Mouse (Mus musculus) liver, adult (tissue): Measurements from ENCODE around the gene Atg4d.
A peak's percentile ranks its signal among the peaks of the same experiment; 100 is the strongest.

Source experiments
- GATA4 ChIP-seq: IDR thresholded peaks from 2 replicates; pipeline ENCODE4 v1.6.1; 2014; ENCODE audit warnings: mild to moderate bottlenecking, low read length; ENCODE audit not compliant: insufficient replicate concordance

The Atg4d gene

DNA sequence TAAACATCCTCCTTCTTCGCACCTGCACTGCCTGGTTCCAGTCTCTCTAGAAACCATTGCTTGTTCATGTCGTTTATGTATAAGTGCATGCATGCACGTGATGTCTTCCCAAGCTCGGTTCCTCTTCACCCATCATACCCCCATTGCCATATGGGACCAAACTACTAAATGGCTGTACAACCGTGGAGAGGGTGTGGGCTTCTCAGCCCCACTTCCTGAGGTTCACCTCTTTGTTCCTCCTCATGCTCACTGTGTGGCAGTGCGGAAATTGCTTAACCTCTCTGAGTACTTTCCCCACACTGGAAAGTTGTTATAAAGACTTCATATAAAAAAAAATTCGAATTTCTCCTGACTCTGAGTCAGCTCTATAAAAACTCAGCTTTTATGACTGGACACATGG lies 51.6 kb downstream of the Atg4d start:
- no peak for TF ChIP-seq GATA4

DNA sequence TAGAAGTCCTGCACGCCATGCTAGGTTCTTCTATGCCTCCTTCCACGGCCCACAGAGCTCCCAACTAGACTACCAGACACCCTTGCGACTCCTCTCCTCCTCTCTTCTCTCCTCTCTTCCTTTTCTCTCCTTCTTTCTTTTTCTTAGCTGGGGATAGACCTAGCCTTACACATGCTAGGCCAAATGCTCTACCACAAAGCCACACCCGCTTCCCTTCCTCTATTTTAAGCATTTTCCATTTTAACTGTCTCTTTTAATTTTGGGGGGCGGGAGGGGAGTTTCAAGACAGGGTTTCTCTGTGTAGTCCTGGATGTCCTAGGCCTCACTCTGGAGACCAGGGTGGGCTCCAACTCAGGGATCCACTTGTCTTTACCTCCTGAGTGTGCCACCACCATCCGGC lies 53.7 kb downstream of the Atg4d start:
- no peak for TF ChIP-seq GATA4

DNA sequence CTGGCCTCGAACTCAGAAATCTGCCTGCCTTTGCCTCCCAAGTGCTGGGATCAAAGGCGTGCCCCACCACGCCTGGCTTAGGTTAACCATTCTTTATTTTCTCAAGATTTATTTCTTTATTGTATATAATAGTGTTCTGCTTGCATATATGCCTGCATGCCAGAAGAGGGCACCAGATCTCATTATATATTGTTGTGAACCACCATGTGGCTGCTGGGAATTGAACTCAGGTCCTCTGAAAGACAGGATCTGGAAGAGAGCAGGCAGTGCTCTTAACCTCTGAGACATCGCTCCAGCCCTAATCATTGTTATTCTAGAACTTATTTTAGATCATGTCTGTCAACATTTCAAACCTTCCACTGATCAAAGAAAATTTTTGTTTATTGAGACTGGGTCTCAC lies 54.4 kb downstream of the Atg4d start:
- TF ChIP-seq GATA4: no peak

DNA sequence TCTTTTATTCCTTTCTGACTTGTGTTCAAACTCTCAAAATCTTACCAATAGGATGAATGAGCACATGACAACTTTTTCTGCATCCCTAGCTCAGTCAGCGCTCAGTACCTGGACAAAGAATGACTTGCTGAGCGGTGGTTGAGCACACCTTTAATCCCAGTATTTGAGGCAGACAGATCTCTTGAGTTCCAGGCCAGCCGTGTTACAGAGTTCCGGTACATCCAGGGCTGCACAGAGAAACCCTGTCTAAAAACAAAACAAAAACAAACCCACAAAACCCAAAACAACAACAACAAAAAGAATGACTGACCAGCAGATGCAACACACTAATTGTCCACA lies 55.2 kb downstream of the Atg4d start:
- no peak for TF ChIP-seq GATA4

DNA sequence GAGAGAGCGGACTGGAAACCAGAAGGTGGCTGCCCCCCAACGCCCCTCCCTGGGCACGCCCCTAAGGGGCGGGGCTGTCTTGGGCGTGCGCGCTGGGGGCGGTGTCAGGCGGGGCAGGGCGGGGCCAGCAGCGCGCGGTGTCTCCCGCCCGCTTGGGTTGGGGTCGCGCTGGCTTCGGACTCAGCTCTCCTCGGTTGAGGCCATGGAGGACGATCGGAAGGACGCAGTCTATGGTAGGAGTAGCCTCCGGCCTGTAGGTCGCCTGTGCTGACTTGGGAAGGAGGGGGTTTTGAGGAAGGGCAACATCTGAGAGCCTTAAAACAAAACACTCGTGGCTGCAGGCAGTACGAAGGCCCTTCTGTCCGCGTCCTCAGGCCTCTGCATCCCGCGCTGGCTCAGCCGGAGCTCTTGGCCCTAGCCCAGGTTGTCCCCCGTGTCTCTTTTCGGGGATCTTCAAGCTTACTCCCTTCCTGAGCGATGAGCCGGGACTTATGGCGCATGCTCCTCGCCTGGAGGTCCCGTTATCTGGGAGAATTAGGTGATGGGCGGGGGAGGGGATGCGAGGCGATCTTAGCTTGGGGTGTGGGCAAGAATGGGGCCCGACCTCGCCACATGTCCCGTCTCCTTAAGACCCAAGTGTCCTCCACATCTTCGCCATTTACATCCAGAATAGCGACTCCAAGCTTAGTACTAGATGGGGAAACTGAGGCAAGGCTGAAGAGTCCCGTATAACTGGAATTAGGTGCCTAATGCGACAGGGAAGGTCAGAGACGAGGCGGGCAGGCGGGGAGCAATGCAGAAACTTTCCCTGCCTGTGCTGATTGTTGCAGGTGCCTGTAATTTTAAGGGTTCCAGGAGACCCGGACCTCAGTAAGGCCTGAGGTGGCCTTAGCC lies 55.8 kb downstream of the Atg4d start, which contains the start of gene Slc44a2:
Gene Slc44a2, plus strand, starts transcription at position 80 of the 894 bp plus-strand sequence.
- no peak for TF ChIP-seq GATA4

DNA sequence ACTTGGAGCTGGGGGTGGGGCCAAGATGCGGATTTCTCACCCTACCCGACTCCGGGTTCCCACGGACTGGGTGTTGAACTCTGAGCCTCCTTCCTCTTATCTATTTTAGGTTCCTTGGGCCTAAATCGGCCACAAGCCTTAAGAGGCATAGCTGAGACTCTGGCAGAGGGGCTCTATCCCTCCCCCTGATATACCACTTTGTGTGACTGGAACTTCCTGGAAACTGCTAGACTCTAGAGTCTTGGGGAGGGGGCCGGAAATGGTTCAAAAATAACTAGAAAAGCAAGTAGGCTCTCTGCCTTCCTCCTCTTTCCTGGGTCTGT lies 56.4 kb downstream of the Atg4d start:
- no peak for TF ChIP-seq GATA4

DNA sequence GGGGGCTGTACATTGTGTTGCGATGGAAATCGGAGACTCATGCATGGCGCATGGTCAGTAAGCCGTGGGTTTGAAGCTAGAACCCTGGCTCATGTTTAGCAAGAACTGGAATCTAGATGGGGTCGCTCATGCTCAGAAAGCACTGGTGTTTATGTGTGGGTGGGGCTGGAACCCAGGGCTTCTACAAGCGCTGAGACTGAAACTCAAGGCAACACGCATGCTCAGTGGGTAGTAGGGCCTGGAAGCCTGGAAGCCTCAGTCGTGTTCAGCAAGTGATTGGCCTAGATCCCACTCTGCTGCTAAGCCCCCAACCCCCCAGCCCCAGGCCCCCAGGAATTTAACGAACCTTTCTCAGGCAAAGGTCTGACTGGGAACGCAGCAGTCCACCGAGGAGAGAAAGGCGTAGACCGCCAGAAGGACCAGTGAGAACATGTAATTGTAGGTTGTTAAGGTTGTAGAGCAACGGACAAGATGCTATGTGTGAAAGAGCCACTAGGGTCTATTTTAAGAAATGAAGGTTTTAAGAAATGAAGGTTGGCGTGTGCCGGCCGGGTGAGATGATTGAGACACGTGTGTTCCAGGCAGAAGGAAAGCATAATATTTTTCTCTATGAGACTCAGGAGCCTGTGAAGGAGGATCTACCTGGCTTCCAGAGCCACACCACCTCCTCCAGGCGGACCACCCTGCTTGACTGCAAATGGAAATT lies 57.3 kb downstream of the Atg4d start:
- TF ChIP-seq GATA4: no peak

DNA sequence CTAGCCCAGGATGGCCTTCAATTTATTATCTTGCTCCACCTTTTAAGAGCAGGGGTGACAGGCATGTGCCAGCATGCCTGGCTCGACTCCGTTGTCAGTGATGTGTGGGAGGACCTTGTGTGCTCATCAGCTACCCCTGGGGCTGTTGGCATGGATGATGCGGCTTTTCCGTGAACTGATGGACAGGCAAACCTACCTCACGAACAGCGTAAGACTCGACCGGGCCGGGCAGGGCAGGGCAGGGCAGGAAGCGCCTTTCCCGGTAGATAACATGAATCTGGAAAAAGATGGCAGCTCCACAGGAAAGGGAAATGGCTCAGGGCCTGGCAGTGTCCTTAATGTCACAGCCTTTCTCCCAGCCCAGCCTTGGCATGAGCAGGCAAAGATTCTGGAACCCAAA lies 59.2 kb downstream of the Atg4d start:
- peak; percentile 25; the same call in 1 of the 2 replicates for TF ChIP-seq GATA4
